ENCODE assay signal across 8 mouse cellular contexts in the genomic region with DNA sequence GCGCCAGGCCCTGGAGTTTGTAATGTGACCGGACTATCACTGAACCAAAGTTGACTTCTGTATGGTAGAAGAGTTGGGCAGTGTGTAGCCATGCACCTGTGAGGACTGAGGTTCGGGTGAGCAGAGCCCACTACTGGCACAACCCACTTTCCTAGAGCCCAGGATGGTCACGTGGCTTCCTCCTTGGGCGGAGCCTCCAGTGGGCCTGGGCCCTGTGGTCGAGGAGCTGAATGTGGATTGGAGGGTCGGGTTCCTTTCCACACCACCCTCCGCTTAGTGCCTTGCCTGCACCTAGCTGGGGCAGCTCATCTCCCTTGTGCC. TPM values are rescaled to one million over a fixed set of nuclear protein-coding genes. Genes with fewer than 3 reads are reported as not detected.
DNase-seq lines count a peak whose midpoint lies in the region; ATAC-seq lines count a peak whose summit lies in the region.

No protein-coding gene starts in this region.

- peaks cover 12% of the 10 kb centered on the region; the same call in 1 of the 2 replicates for H3K4me1 ChIP-seq in forebrain, embryonic 11.5 days (replicated peaks; ENCODE audit: control insufficient read depth, insufficient read depth, low read length)
- H3K4me1 ChIP-seq in heart, embryonic 16.5 days (ENCODE audit: control insufficient read depth, insufficient read depth, low read length) = peaks cover 30% of the 10 kb centered on the region
- H3K4me1 ChIP-seq in liver, embryonic 13.5 days (replicated peaks) = peaks cover 66% of the 10 kb centered on the region
- peaks cover 25% of the 10 kb centered on the region for H3K4me1 ChIP-seq in stomach, embryonic 14.5 days (ENCODE audit: control insufficient read depth, insufficient read depth, low read length)

- peak overlapping the region; percentile 99 for H3K4me2 ChIP-seq in forebrain, embryonic 11.5 days (ENCODE audit: low read depth, low read length, severe bottlenecking)
- peak overlapping the region; percentile 99 for H3K4me2 ChIP-seq in heart, embryonic 16.5 days (ENCODE audit: low read depth, low read length)
- peak overlapping the region; percentile 97 for H3K4me2 ChIP-seq in liver, embryonic 13.5 days
- H3K4me2 ChIP-seq in stomach, embryonic 14.5 days (replicated peaks; ENCODE audit: low read depth, low read length) = peak overlapping the region; percentile 90

- no peaks in the 10 kb centered on the region for H3K27me3 ChIP-seq in forebrain, embryonic 11.5 days (ENCODE audit: control insufficient read depth, insufficient read depth, low read length)
- no peaks in the 10 kb centered on the region for H3K27me3 ChIP-seq in heart, embryonic 16.5 days (ENCODE audit: control insufficient read depth, insufficient read depth, low read length)
- no peaks in the 10 kb centered on the region for H3K27me3 ChIP-seq in liver, embryonic 13.5 days
- H3K27me3 ChIP-seq in stomach, embryonic 14.5 days (ENCODE audit: control insufficient read depth, insufficient read depth, low read length) = no peaks in the 10 kb centered on the region

- peak overlapping the region; percentile 43 for H3K4me3 ChIP-seq in forebrain, embryonic 11.5 days (ENCODE audit: low read depth, low read length)
- H3K4me3 ChIP-seq in heart, embryonic 16.5 days (ENCODE audit: low read length) = peak overlapping the region; percentile 80
- H3K4me3 ChIP-seq in liver, embryonic 13.5 days (replicated peaks) = peak overlapping the region; percentile 72
- peak overlapping the region; percentile 50 for H3K4me3 ChIP-seq in stomach, embryonic 14.5 days (ENCODE audit: low read depth, low read length)

- no peaks in the 10 kb centered on the region for H3K9me3 ChIP-seq in forebrain, embryonic 11.5 days (ENCODE audit: control insufficient read depth, low read length)
- no peaks in the 10 kb centered on the region for H3K9me3 ChIP-seq in heart, embryonic 16.5 days (replicated peaks; ENCODE audit: control insufficient read depth, low read length)
- no peaks in the 10 kb centered on the region for H3K9me3 ChIP-seq in liver, embryonic 13.5 days (replicated peaks)
- H3K9me3 ChIP-seq in stomach, embryonic 14.5 days (ENCODE audit: control insufficient read depth, low read depth, low read length) = no peaks in the 10 kb centered on the region

- WGBS in forebrain, embryonic 11.5 days = 0% methylated on average over 8 of the region's 8 CpGs
- 0% methylated on average over 8 of the region's 8 CpGs for WGBS in heart, embryonic 16.5 days
- WGBS in liver, embryonic 13.5 days (ENCODE audit: insufficient replicate concordance) = 0% methylated on average over 8 of the region's 8 CpGs
- 0% methylated on average over 8 of the region's 8 CpGs for whole genome bisulfite sequencing in stomach, embryonic 14.5 days

- H3K36me3 ChIP-seq in forebrain, embryonic 11.5 days (ENCODE audit: control insufficient read depth, insufficient read depth, low read length) = peaks cover 14% of the 10 kb centered on the region; the same call in 1 of the 2 replicates
- H3K36me3 ChIP-seq in heart, embryonic 16.5 days (ENCODE audit: control insufficient read depth, insufficient read depth) = peaks cover 19% of the 10 kb centered on the region
- H3K36me3 ChIP-seq in liver, embryonic 13.5 days = peaks cover 61% of the 10 kb centered on the region
- peaks cover 27% of the 10 kb centered on the region; the same call in 1 of the 2 replicates for H3K36me3 ChIP-seq in stomach, embryonic 14.5 days (ENCODE audit: control insufficient read depth, insufficient read depth, low read length)

- peak overlapping the region; percentile 69 for H3K9ac ChIP-seq in forebrain, embryonic 11.5 days (ENCODE audit: low read length)
- H3K9ac ChIP-seq in heart, embryonic 16.5 days (ENCODE audit: low read length) = peak overlapping the region; percentile 91
- H3K9ac ChIP-seq in liver, embryonic 13.5 days = peak overlapping the region; percentile 89
- H3K9ac ChIP-seq in stomach, embryonic 14.5 days (replicated peaks; ENCODE audit: low read depth, low read length) = peak overlapping the region; percentile 74

- H3K27ac ChIP-seq in forebrain, embryonic 11.5 days (ENCODE audit: low read depth, low read length) = peak overlapping the region; percentile 86
- H3K27ac ChIP-seq in heart, embryonic 16.5 days (ENCODE audit: low read length) = peak overlapping the region; percentile 99
- H3K27ac ChIP-seq in liver, embryonic 13.5 days = peak overlapping the region; percentile 95
- H3K27ac ChIP-seq in stomach, embryonic 14.5 days (ENCODE audit: low read length) = peak overlapping the region; percentile 96

- peak; percentile 62 for ATAC-seq in CD4-positive, CD25-positive, alpha-beta regulatory T cell, adult 4 months
- ATAC-seq in forebrain, embryonic 11.5 days (replicated peaks; ENCODE audit: low FRiP score) = peak; percentile 88
- peak; percentile 74 for ATAC-seq in heart, embryonic 16.5 days (replicated peaks; ENCODE audit: extremely low read depth, insufficient read depth, low FRiP score)
- ATAC-seq in liver, embryonic 13.5 days (ENCODE audit: low read depth) = peak; percentile 77
- peak; percentile 83 for ATAC-seq in stomach, embryonic 14.5 days (ENCODE audit: insufficient number of reproducible peaks, insufficient read depth, low FRiP score, low read depth)

- DNase-seq in c-Kit-positive CD71-negative TER-119-negative erythroid progenitor cells, embryonic 14.5 days (ENCODE audit: low read depth) = peak; percentile 76
- DNase-seq in forebrain, embryonic 11.5 days (ENCODE audit: low spot score) = peak; percentile 90
- peak; percentile 89 to 95 for DNase-seq in kidney, postnatal 25 days
- peak; percentile 76 for DNase-seq in liver, embryonic 13.5 days
- DNase-seq in natural killer cell, adult 2 months (ENCODE audit: low spot score in 2 of 2) = peak; percentile 75 to 81

RNA-seq across cellular contexts. Expression of gene Fbxl22, which starts 2.1 kb away (rescaled TPM):
- 1 to 10 TPM; 4.9 to 5.9 TPM for polyA plus RNA-seq in CD4-positive, CD25-positive, alpha-beta regulatory T cell, adult 4 months (2017; shearing (Covaris generic))
- polyA plus RNA-seq in forebrain, embryonic 11.5 days (2014; fragmentation: Nextera tagmentation; extraction: Ambion mirVana) = 2.5 and 3.0 TPM in 2 replicates
- polyA plus RNA-seq in heart, embryonic 16.5 days (2015; fragmentation: Nextera tagmentation; extraction: Ambion mirVana) = 86.1 and 87.5 TPM in 2 replicates
- polyA plus RNA-seq in liver, embryonic 13.5 days (2015; fragmentation: Nextera tagmentation; extraction: Ambion mirVana) = 0.68 and 0.82 TPM in 2 replicates
- polyA plus RNA-seq in stomach, embryonic 14.5 days (2014; fragmentation: Nextera tagmentation; extraction: Ambion mirVana) = 20.7 and 21.5 TPM in 2 replicates

Comparison
In these comparisons a context has a peak if more than half of its experiments do, and no peak if none do; other contexts are left out.
1. Peak in every context shown above with its lines: DNase-seq, ATAC-seq, H3K4me3 ChIP-seq and H3K27ac ChIP-seq.